Mouse (Mus musculus) ES-Bruce4 (cell line): ENCODE results near the gene Lin7b. TPM values are rescaled to one million over a fixed set of nuclear protein-coding genes. Genes with fewer than 3 reads are reported as not detected.
"Not testable (repeated sequence)": the region's sequence is repeated elsewhere in the genome, so short reads cannot be mapped to it uniquely, and the experiment has no call there.

ENCODE experiments used
- H3K27ac ChIP-seq: 2 replicates; pipeline ENCODE4 v1.5.1; 2012; ENCODE audit warnings: low read length, inconsistent platforms; ENCODE audit not compliant: insufficient read depth
- H3K27me3 ChIP-seq: 2 replicates; pipeline ENCODE4 v1.6.1; 2012; ENCODE audit warnings: mild to moderate bottlenecking, low read length, inconsistent platforms; ENCODE audit not compliant: control insufficient read depth, poor library complexity, insufficient read depth, severe bottlenecking
- H3K36me3 ChIP-seq: 2 replicates; pipeline ENCODE4 v1.6.1; 2012; ENCODE audit warnings: inconsistent platforms, mild to moderate bottlenecking, low read length, moderate library complexity; ENCODE audit not compliant: control insufficient read depth, poor library complexity, insufficient read depth, severe bottlenecking
- H3K4me1 ChIP-seq: one replicate; pipeline ENCODE4 v1.8.1; 2011; ENCODE audit warnings: low read length; ENCODE audit not compliant: control insufficient read depth, insufficient read depth
- H3K4me3 ChIP-seq: 2 replicates; pipeline ENCODE4 v1.5.1; 2011; ENCODE audit warnings: low read depth, mild to moderate bottlenecking, low read length
- H3K9ac ChIP-seq: 2 replicates; pipeline ENCODE4 v1.6.1; 2012; ENCODE audit warnings: low read depth, mild to moderate bottlenecking, inconsistent platforms; ENCODE audit not compliant: poor library complexity, severe bottlenecking
- H3K9me3 ChIP-seq: replicated peaks from 2 replicates; pipeline ENCODE4 v1.6.1; 2012; ENCODE audit warnings: mild to moderate bottlenecking, low read length, inconsistent platforms; ENCODE audit not compliant: control insufficient read depth, poor library complexity, insufficient read depth, severe bottlenecking
- CTCF ChIP-seq: IDR thresholded peaks from one replicate; pipeline ENCODE4 v1.8.1; 2011; ENCODE audit warnings: low read depth, low read length
- EP300 ChIP-seq: IDR thresholded peaks from 2 replicates; pipeline ENCODE4 v1.6.1; 2011; ENCODE audit warnings: low read depth, low read length; ENCODE audit not compliant: insufficient read depth
- POLR2A ChIP-seq: IDR thresholded peaks from one replicate; pipeline ENCODE4 v1.8.1; 2011; ENCODE audit warnings: low read length; ENCODE audit not compliant: insufficient read depth
- polyA plus RNA-seq: library from polyadenylated mRNA; stranded (reverse); fragments of >200 nt; gene quantifications from 2 replicates; pipeline ENCODE4 v1.2.4, GENCODE M21; 2011; ENCODE audit warnings: low read depth; ENCODE audit not compliant: missing spikeins, insufficient read depth, insufficient read length

Gene Lin7b
- polyA plus RNA-seq, 1 experiment = 0.88 TPM

- no peak overlapping the region for H3K27ac ChIP-seq
- no peaks in the 10 kb centered on the region for H3K36me3 ChIP-seq
- no peak for TF ChIP-seq POLR2A
- no peak for TF ChIP-seq CTCF
- no peak for TF ChIP-seq EP300
- no peaks in the 10 kb centered on the region for H3K4me1 ChIP-seq
- peak overlapping the region; percentile 76 for H3K9ac ChIP-seq
- H3K27me3 ChIP-seq = no peaks in the 10 kb centered on the region
- no peaks in the 10 kb centered on the region for H3K9me3 ChIP-seq
- peak overlapping the region; percentile 66 for H3K4me3 ChIP-seq
Measured at GRCm38 (mm10) chr7:45365742-45366651, 4.4 kb downstream of the Lin7b start.

GRCm38 (mm10) chr7:45363983-45364382, 6.4 kb downstream of the Lin7b start:
- H3K9me3 ChIP-seq = no peaks in the 10 kb centered on the region
- H3K4me3 ChIP-seq = no peak overlapping the region
- H3K9ac ChIP-seq = no peak overlapping the region
- no peaks in the 10 kb centered on the region for H3K27me3 ChIP-seq
- H3K4me1 ChIP-seq = no peaks in the 10 kb centered on the region
- H3K27ac ChIP-seq = no peak overlapping the region
- TF ChIP-seq EP300 (no peak), POLR2A (no peak), CTCF (no peak)
- H3K36me3 ChIP-seq = no peaks in the 10 kb centered on the region

GRCm38 (mm10) chr7:45362801-45363200, 7.6 kb downstream of the Lin7b start:
- no peaks in the 10 kb centered on the region for H3K9me3 ChIP-seq
- no peaks in the 10 kb centered on the region for H3K4me1 ChIP-seq
- no peaks in the 10 kb centered on the region for H3K36me3 ChIP-seq
- no peak for TF ChIP-seq CTCF
- TF ChIP-seq POLR2A = no peak
- TF ChIP-seq EP300 = no peak
- H3K27me3 ChIP-seq = no peaks in the 10 kb centered on the region
- H3K9ac ChIP-seq = no peak overlapping the region
- H3K4me3 ChIP-seq = peak overlapping the region; percentile 17; the same call in 1 of the 2 replicates
- H3K27ac ChIP-seq = no peak overlapping the region

GRCm38 (mm10) chr7:45361243-45361804, 9.1 kb downstream of the Lin7b start:
- no peaks in the 10 kb centered on the region for H3K27me3 ChIP-seq
- H3K36me3 ChIP-seq = no peaks in the 10 kb centered on the region
- H3K9ac ChIP-seq = peak overlapping the region; percentile 51
- peak overlapping the region; percentile 89 for H3K4me3 ChIP-seq
- H3K4me1 ChIP-seq = no peaks in the 10 kb centered on the region
- no peak overlapping the region for H3K27ac ChIP-seq
- TF ChIP-seq CTCF (no peak), EP300 (no peak), POLR2A (peak; percentile 95)
- no peaks in the 10 kb centered on the region for H3K9me3 ChIP-seq

GRCm38 (mm10) chr7:45360404-45361125, 9.8 kb downstream of the Lin7b start:
- Histone ChIP-seq H3K9ac (no peak overlapping the region), H3K9me3 (no peaks in the 10 kb centered on the region), H3K36me3 (no peaks in the 10 kb centered on the region), H3K27ac (no peak overlapping the region), H3K4me3 (peak overlapping the region; percentile 30), H3K4me1 (no peaks in the 10 kb centered on the region), H3K27me3 (no peaks in the 10 kb centered on the region)
- no peak for TF ChIP-seq EP300
- no peak for TF ChIP-seq CTCF

- not testable (repeated sequence) for H3K36me3 ChIP-seq, H3K27ac ChIP-seq, H3K4me1 ChIP-seq, H3K27me3 ChIP-seq, H3K9ac ChIP-seq, H3K9me3 ChIP-seq
- peak overlapping the region; percentile 19; the same call in 1 of the 2 replicates for H3K4me3 ChIP-seq
Measured at GRCm38 (mm10) chr7:45359081-45359480, 11.3 kb downstream of the Lin7b start.
